Mouse (Mus musculus) limb, embryonic 14.5 days (tissue): Measurements from ENCODE around the gene Drg1. TPM values are rescaled to one million over a fixed set of nuclear protein-coding genes. Genes with fewer than 3 reads are reported as not detected.

ENCODE experiments used
- ATAC-seq: fragments of 200-750 bp; cut with Nextera tagmentation; 2 replicates; pipeline ENCODE4 v1.8.0; 2017; ENCODE audit warnings: low read depth, moderate number of reproducible peaks, moderate TSS enrichment; ENCODE audit not compliant: low FRiP score
- DNase-seq: peaks from one replicate; pipeline ENCODE4 v3.0.0-alpha.2; 2015; ENCODE audit warnings: low spot score
- H3K27ac ChIP-seq: fragments of 300-500 bp; sonication (generic); replicated peaks from 2 replicates; pipeline ENCODE4 v1.5.1; 2014; ENCODE audit warnings: low read depth, mild to moderate bottlenecking, low read length, moderate library complexity, mixed read lengths
- H3K27me3 ChIP-seq: fragments of 300-500 bp; sonication (generic); 2 replicates; pipeline ENCODE4 v1.6.1; 2014; ENCODE audit warnings: low read length, mixed read lengths; ENCODE audit not compliant: control insufficient read depth, insufficient read depth
- H3K36me3 ChIP-seq: fragments of 300-500 bp; sonication (generic); 2 replicates; pipeline ENCODE4 v1.6.1; 2014; ENCODE audit warnings: mild to moderate bottlenecking, low read length, moderate library complexity, mixed read lengths; ENCODE audit not compliant: control insufficient read depth, insufficient read depth
- H3K4me1 ChIP-seq: fragments of 300-500 bp; sonication (generic); 2 replicates; pipeline ENCODE4 v1.6.1; 2014; ENCODE audit warnings: antibody characterized with exemption, low read length, mixed read lengths; ENCODE audit not compliant: control insufficient read depth, insufficient read depth
- H3K4me2 ChIP-seq: fragments of 300-500 bp; sonication (generic); replicated peaks from 2 replicates; pipeline ENCODE4 v1.6.1; 2014; ENCODE audit warnings: low read depth, mild to moderate bottlenecking, low read length, moderate library complexity; ENCODE audit not compliant: severe bottlenecking
- H3K4me3 ChIP-seq: fragments of 300-500 bp; sonication (generic); replicated peaks from 2 replicates; pipeline ENCODE4 v1.5.1; 2014; ENCODE audit warnings: low read length
- H3K9ac ChIP-seq: fragments of 300-500 bp; sonication (generic); 2 replicates; pipeline ENCODE4 v1.6.1; 2014; ENCODE audit warnings: mild to moderate bottlenecking, low read depth, low read length, moderate library complexity; ENCODE audit not compliant: severe bottlenecking
- H3K9me3 ChIP-seq: fragments of 300-500 bp; sonication (generic); 2 replicates; pipeline ENCODE4 v1.6.1; 2016; ENCODE audit warnings: low read length; ENCODE audit not compliant: control insufficient read depth
- POLR2A ChIP-seq: fragments of 200-500 bp; IDR thresholded peaks from 2 replicates; pipeline ENCODE4 v1.8.0; 2012; ENCODE audit warnings: inconsistent platforms, mild to moderate bottlenecking, moderate library complexity, borderline replicate concordance; ENCODE audit not compliant: insufficient read depth, insufficient read length; ENCODE audit errors: extremely low read depth
- WGBS: fragments of 180-500 bp; shearing (Covaris S2); extraction: QIAGEN DNeasy Blood & Tissue Kit; methylation state at CpG from one replicate; pipeline ENCODE4 v1.1.7; 2014; 5-methylcytosine and 5-hydroxymethylcytosine counted together
- polyA plus RNA-seq, 2 experiments: library from polyadenylated mRNA; depleted of rRNA in 1 of 2; stranded (reverse) in 1 of 2; unstranded in 1 of 2; fragments of >200 nt; fragmentation: Nextera tagmentation in 1 of 2; extraction: Ambion mirVana in 1 of 2; gene quantifications; 2 replicates each; pipeline versions ENCODE4 v1.2.1 to v1.2.3; 2012 to 2014

Gene Drg1
- polyA plus RNA-seq, 2 experiments = 73.8 to 186 TPM

GRCm38 (mm10) chr11:3309884-3310283, 43.7 kb upstream of the Drg1 start:
- no peaks in the 10 kb centered on the region for H3K27me3 ChIP-seq
- peaks cover 70% of the 10 kb centered on the region for H3K36me3 ChIP-seq
- H3K9me3 ChIP-seq = no peaks in the 10 kb centered on the region
- no peak for TF ChIP-seq POLR2A
- H3K27ac ChIP-seq = no peak overlapping the region
- H3K4me3 ChIP-seq = no peak overlapping the region
- ATAC-seq = no peak
- WGBS = 95% methylated on average over 4 of the region's 4 CpGs
- H3K4me1 ChIP-seq = no peaks in the 10 kb centered on the region
- DNase-seq = no peak
- no peak overlapping the region for H3K9ac ChIP-seq
- no peak overlapping the region for H3K4me2 ChIP-seq

DNA sequence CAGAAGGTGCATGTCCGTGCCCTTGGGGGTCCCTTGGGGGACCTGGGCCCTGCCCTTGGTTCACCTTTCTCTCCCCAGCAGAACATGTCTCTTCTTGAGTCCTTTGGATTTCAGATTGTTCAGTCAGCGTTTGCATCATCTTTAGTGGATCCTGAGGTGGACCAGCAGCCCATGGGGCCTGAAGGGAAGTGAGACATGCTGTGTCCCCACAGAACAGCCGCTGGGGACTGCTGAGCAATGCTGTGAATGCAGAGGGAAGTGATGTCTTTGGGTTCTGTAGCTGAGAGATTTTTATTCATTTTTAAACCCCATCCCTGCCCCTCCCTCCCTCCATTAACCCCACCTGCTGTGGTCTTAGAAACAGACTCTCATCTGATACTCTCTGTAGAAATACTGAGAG, 41.7 kb upstream of the Drg1 start:
- DNase-seq = no peak
- TF ChIP-seq POLR2A = no peak
- Histone ChIP-seq H3K4me1 (peaks cover 3% of the 10 kb centered on the region; the same call in 1 of the 2 replicates), H3K9me3 (no peaks in the 10 kb centered on the region), H3K9ac (no peak overlapping the region), H3K4me2 (no peak overlapping the region), H3K4me3 (no peak overlapping the region), H3K36me3 (peaks cover 88% of the 10 kb centered on the region), H3K27ac (no peak overlapping the region), H3K27me3 (no peaks in the 10 kb centered on the region)
- WGBS = 92% methylated on average over 3 of the region's 3 CpGs
- no peak for ATAC-seq

DNA sequence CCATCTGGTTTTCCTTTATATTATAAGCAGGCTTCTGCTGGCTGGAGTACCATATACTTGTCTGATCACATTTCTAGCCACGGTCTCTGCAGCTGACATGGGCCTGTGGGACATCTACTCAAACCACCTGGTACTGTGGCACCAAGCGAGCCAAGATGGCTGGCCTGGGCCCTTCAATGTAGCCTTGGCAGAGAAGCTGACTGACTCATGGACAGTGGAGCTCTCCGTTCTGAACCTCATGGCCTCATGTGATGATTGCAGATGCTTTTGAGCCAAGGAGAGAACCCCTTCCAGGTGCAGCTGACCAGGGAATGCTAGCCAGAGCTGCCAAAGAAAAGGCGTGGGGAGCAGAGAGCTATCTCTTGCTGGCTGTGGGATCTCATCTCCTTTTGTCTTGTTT, 39.6 kb upstream of the Drg1 start:
- Histone ChIP-seq H3K9me3 (no peaks in the 10 kb centered on the region), H3K36me3 (peaks cover 96% of the 10 kb centered on the region), H3K9ac (no peak overlapping the region), H3K27me3 (no peaks in the 10 kb centered on the region), H3K4me3 (no peak overlapping the region), H3K4me2 (no peak overlapping the region), H3K4me1 (peaks cover 8% of the 10 kb centered on the region; the same call in 1 of the 2 replicates), H3K27ac (no peak overlapping the region)
- no peak for TF ChIP-seq POLR2A
- 92% methylated on average over 4 of the region's 4 CpGs for WGBS
- ATAC-seq = no peak
- DNase-seq = no peak

- Histone ChIP-seq H3K4me1 (peaks cover 8% of the 10 kb centered on the region; the same call in 1 of the 2 replicates), H3K9me3 (no peaks in the 10 kb centered on the region), H3K4me2 (no peak overlapping the region), H3K4me3 (no peak overlapping the region), H3K27ac (no peak overlapping the region), H3K36me3 (peaks cover 97% of the 10 kb centered on the region), H3K27me3 (no peaks in the 10 kb centered on the region), H3K9ac (no peak overlapping the region)
- no peak for DNase-seq
- TF ChIP-seq POLR2A = no peak
- WGBS = 65% methylated on average over 4 of the region's 4 CpGs
- no peak for ATAC-seq
These were observed 36.6 kb upstream of the Drg1 start for GRCm38 (mm10) chr11:3302792-3303191.

- DNase-seq = no peak
- no peak for ATAC-seq
These were observed 36.2 kb upstream of the Drg1 start for GRCm38 (mm10) chr11:3302385-3302784.

GRCm38 (mm10) chr11:3301075-3301474, 34.9 kb upstream of the Drg1 start:
- WGBS = 95% methylated on average over 5 of the region's 5 CpGs
- peaks cover 97% of the 10 kb centered on the region for H3K36me3 ChIP-seq

More at GRCm38 (mm10) chr11:3302385-3302784, 36.2 kb upstream of the Drg1 start:
- Histone ChIP-seq H3K4me2 (no peak overlapping the region), H3K27me3 (no peaks in the 10 kb centered on the region), H3K27ac (no peak overlapping the region), H3K4me3 (no peak overlapping the region), H3K9ac (no peak overlapping the region), H3K36me3 (peaks cover 97% of the 10 kb centered on the region), H3K9me3 (no peaks in the 10 kb centered on the region), H3K4me1 (peaks cover 8% of the 10 kb centered on the region; the same call in 1 of the 2 replicates)
- 93% methylated on average over 4 of the region's 4 CpGs for WGBS
- no peak for TF ChIP-seq POLR2A

More at GRCm38 (mm10) chr11:3301075-3301474, 34.9 kb upstream of the Drg1 start:
- H3K4me2 ChIP-seq = no peak overlapping the region
- no peak overlapping the region for H3K9ac ChIP-seq
- ATAC-seq (no peak), DNase-seq (no peak)
- H3K9me3 ChIP-seq = no peaks in the 10 kb centered on the region
- TF ChIP-seq POLR2A = no peak
- no peaks in the 10 kb centered on the region for H3K27me3 ChIP-seq
- H3K4me3 ChIP-seq = no peak overlapping the region
- no peak overlapping the region for H3K27ac ChIP-seq
- peaks cover 8% of the 10 kb centered on the region; the same call in 1 of the 2 replicates for H3K4me1 ChIP-seq
